Mouse (Mus musculus): Measurements from ENCODE around the gene Tcp10a.
"Not testable (repeated sequence)": the region's sequence is repeated elsewhere in the genome, so short reads cannot be mapped to it uniquely, and the experiment has no call there.

Tcp10a gene

DNA sequence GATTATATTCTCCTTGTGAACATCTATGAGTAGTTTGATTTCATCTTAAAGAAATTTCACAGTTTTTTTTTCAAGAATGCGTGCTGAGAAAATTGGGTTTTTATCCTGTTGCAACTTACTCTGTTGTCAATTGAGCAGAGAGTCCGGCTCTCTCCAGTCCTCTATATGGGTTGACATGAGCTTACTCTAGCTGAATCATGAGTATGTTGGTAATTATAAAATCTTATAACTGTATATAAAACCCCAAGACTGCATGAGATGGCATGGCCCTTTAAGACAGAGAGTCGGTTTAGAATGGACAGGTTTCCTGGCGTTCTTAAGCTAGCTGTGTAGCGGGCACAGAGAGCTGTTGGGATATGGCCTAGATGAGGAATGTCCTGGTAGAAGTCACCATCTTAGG is at the start of gene Tcp10a:
Gene Tcp10a, plus strand, starts transcription at position 301 of the 400 bp plus-strand sequence.
- DNase-seq: not testable (repeated sequence)

DNA sequence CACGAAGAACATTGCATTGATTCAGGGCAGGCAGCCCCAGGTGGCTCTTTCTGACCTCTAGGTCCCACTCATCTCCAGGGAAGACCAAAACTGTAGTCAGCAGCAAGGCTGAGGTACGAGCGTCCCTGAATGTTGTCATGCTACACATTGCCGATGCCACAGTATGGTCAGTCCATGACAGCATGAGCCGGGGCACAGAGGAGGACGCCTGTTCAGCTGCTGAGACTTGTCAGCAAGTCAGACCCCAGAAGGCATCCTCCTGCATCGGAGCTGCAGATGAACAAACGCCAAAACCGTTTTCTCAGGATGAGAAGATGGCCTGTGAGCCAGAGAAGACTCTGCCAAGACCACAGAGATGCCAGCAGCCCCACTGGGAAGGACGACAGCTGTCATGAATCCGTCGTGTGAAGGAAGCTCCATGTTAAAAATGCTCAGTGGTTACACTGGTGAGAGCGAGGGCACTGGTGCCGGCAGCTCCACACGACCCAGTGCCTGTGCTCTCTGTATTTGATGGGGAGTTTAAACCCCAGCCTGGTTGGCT is 45.7 kb upstream of the Tcp10a start:
- peak; percentile 64 to 72 for DNase-seq

DNA sequence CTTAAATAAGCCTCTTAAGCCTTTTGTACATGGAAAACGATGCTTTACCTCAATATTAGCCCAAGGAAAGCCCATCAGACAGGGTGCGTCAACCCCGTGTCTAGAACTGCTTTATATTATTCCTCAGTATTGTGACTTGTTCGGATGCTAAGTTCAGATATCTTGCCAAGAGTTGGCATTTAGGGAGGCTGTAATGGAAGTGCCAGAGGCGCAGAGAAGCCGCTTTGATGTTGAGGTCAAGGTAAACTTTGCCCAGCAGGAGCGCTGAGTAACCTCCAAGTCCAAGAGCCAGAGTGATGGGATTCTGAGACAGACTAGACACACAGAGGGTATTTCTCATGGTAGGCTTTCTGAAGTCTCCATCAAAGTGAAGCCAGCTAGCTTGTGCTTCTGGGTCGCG is 45.2 kb upstream of the Tcp10a start:
- DNase-seq: no peak

DNA sequence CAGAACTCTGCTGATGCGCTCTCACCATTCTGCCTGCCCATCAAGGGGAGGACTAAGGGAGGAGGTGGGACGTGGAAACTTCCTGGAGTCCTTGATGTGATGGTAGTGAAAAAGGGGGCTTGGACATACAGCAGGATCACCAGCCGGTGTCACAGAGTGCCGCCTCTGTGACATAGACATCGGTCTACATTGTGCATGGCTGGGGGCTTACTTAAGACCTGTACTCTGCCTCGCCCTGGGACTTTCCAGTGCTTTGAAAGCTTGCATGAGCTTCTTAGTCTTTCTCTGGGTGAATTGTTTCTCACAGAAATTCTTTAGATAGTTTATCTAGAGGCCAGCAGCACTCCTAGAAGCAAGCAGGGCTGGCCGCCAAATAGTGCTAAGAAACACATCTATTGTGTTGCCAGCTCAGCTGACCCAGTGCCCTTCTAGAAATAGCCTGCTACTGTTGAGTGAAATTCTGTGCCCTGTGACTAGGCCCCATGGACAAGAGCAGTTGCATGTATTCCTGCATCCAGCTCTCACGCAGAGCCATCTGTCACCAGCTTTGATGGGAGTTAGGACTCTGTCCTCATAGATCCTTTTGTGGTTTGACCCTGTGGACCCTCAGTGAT is 40.0 kb upstream of the Tcp10a start:
- peak in 1 of 2 experiments; percentile 50 for DNase-seq

DNA sequence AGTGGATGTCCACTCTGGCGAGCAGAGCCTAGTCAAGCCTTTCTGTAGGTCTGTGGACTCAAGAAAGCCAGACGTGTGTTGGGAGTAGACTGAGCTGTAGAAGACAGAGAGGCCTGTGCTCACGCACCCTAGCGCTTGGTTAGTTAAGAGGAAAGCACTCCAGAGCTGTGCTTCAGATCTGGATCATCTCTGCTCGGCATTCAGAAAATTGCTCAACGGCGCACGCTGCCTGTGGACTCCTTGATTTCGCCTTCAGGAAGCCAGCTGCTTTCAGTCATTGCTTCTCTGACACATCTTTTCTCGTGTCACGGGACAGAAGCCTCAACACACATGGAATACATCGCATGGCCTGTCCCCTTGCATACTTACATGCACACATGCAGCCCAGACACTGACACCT is 39.2 kb upstream of the Tcp10a start:
- DNase-seq: no peak

DNA sequence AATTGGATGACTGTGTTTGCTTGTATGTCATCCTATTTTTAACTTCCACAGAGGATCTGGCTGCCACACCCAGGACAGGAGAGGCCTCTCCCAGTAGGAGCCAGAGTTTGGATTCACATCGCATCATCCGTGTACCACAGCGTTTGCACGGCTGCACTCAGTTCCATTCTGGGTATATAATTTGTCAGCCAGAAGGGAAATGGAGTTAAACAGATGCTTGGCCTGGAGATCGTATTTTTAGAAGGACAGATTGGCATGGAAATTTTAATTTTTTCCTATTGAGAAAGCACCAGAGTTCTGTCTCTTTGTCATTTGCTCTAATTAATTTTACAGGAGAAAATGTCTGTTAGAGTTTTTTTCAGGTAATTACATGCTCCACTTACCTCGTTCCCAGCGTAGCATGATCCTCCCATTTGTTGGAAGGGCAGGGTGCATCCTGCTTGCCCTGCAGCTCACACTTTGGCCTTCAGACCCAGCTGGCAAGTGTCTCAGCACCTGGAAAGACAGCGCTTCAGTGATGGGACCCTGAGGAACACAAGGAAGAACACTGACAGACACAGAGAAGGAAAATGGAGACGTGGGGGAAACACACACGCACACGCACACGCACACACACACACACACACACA is 37.9 kb upstream of the Tcp10a start:
- no peak for DNase-seq

DNA sequence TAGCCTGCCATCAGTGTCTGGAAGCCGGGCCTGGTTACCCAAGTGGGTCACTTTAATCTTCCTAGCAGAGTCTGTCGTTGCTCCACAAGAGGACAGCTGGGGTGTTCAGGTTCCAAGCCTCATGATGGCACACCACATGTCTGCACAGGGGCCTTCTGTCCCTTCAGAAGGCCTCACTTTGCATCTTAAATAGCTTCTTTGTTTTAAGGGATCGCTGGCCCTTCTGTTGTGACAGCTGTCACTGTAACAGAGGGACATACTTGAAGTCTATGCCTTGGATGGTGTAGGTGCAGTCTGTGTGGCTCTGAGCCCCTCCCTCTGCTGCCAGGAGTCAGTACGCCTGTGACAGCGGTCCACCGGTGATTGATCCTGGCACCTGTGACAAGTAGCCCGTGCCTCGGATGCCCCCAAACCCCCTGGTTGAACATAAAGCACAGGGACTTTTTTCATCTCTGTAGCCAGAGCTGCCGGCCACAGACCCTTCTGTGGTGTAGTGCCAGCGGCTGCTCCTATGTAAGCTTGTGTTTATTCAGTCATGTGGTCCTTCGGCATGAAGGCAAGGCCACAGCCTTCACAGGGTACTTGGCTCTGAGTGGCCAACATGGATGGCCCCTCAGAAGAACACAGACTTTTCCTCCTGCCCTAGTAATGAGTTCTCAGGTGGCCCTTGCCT is 32.3 kb upstream of the Tcp10a start:
- DNase-seq: peak; percentile 28 to 55

DNA sequence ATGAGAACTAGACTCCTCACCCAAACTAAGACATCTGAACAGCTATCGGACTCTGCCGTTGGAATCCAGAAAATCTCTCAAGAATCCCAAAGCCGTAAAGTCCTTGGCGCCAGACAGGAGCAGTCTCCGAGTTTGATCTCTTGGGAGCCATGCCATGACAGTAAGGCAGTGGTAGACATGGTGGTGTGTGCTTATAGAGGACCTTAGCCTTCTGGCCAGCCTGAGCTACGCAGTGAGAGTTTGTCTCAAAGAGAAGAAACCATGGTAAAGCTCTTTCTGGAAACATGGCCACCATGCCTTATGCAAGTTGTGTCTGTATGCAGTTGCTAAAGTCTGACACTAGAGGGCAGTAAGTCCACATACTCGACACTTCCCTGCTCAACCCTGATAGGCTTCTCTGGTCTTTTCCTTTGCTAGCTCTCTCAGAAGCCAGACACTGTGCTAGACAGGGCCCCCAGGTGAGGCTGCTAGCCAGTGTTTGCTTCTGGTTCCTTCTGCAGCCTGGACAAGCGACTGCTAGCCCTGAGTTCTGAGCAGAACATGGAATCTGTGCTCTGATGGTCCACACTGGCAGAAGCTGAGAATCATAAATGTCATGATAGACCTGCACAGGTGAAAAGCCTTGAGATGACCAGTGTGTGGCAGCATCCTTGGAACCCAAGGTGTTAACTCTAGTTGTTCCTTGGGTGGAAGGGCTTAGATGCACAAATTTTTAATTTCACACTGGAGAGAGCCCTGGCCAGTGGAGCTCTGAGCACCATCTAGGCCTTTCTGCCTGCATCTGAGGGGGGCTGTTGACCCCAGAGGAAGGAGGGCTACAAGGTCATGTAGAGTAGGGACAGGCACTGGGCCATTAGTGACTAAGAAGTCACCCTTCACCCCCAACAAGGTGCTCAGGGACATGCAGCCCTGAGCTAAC is 17.9 kb upstream of the Tcp10a start:
- DNase-seq: peak; percentile 27 to 39

DNA sequence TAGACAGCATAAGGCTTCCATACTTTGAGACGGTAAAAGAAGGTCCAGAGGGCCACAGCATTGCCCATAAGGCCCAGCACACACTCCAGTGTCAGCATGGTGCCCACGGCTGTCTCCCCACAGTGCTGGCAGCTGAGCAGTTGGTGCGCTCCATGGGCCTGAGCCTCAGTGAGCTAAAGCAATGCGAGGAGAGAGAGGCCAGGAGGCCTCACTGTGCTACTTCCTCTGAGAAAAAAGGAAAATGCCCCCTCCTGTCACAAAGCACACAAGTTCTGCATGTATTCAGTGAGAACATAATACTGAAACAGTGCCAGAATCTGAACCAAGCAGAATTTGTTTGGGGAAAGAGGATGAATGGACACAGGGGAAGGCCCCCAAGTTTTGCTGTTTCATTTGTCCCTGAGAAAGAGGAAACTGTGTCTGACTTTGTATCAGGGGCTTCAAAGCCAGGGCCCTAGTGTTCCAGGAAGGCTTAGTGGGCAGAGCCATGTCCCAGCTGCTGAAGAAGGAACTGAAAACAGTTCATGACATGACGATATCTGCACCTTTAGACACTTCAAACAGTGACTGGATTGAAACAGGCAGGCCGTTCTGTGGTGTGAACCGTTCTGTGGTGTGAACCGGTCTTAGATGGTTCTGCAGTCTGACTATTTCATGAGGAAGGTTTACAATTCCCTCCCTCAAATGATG is 8.6 kb upstream of the Tcp10a start:
- not testable (repeated sequence) for DNase-seq

DNA sequence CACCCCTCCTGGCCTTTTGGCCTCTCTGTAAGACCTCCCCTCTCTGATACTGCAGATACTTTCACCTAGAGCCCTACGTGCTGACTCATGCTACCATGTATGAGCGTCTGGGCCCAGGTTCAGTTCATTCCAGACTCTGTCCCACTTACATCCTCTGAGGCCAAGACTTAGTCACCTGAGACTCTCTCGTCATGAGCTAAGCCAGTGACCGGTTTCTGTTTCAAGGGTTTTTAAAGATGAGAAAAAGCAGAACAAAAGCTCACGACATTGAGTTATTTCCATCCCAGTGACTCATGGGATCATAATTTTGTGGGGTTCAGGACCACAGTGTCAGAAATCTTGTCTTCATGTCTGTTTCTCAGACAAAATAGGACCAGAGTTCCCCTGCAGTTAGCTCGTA is 4.7 kb upstream of the Tcp10a start:
- DNase-seq: not testable (repeated sequence)

DNA sequence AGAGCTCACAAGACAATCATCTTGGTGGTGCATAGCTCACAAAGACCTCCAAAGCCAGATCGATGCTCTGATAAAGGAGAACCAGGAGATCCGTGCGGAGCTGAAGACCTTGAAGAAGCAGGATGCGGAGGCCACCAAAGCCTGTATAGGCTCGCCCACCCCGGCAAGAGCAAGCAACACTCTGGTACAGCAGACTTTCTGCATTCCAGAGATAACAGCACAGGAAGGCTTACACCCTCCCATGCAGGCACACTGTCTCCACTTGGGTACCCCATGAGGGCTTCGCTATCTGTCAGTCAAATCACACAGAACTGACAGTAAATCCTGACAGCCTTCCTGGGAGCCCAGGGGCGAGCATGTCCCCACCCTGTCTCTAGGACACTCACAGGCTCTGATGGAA is 2.0 kb downstream of the Tcp10a start:
- not testable (repeated sequence) for DNase-seq

DNA sequence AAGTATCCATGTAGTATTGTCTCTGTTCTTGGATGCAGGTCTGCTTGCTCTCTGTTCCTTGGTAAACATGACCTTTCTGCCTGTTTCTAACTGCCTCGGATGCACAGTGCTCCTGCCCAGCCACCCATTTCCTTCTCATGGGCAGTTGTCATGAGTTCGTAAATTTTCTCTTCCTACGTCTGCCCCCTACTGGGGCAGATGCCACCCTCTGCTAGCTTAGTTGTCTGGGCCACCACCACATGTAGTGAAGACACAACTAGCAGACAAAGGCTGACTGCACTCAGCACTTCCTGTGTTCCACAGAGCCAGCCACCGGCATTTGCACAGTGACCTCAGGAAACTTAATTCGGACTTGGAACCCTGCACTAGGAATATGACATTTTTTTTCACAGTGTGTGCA is 8.3 kb downstream of the Tcp10a start:
- DNase-seq: not testable (repeated sequence)

DNA sequence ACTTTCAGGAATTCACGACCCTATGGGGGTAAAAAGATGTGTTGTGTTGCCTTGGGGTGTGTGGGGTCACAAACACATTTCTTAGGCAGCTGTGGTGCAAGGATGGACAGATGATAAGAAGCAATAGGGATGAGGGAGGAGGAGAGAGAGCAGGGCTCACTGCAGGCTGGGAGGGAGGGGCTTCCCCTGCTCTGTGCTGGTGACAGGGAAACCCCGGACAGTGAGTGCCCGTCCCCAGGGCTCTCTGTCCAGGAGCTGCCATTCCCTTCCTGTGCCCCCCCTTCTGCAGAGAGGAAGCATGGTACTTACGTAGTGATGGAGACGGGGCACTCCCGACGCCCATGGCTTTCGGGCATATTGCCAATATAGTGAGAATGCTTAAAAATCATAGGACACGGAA is 12.9 kb downstream of the Tcp10a start:
- DNase-seq: not testable (repeated sequence)

DNA sequence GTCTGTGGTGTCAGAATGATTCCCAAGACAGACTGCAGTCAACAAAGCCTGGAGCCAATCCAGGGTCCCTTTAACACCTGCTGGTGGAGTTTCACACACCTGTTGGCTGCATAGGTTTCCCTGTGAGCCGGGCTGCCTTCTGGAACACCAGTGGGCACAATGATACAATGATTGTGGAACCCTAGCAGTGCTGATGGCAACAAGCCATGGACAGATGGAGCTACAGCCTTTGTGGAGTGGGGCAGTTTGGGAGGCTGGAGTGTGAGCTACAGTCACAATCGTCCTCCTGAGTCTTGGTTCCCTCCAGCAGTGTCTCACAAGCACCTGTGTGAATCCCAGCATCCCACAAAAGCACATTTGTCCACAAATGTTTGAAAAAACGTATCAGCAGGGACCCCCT is 24.3 kb downstream of the Tcp10a start:
- DNase-seq: peak; percentile 40 to 67

DNA sequence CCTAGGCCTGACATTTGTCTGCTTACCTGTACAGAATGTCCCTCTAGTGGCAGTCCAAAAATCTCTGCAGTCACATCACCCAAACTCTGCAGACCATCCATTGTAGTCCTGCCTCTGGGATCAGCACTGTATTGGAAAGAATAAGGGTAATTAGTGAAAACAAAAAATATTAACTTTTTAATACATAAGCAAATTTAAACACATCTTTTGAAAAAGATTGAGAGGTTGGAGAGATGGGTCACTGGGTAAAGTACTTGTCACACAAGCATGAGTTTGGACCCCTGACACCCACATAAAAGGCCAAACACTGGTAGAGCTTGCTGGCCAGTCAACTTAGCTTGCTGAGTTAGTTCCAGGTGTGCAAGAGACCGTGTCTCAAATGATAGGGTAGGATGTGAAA is 28.1 kb downstream of the Tcp10a start, which contains the start of gene Ttll2:
Gene Ttll2, minus strand, starts transcription at position 101 of the 400 bp plus-strand sequence.
- not testable (repeated sequence) for DNase-seq

DNA sequence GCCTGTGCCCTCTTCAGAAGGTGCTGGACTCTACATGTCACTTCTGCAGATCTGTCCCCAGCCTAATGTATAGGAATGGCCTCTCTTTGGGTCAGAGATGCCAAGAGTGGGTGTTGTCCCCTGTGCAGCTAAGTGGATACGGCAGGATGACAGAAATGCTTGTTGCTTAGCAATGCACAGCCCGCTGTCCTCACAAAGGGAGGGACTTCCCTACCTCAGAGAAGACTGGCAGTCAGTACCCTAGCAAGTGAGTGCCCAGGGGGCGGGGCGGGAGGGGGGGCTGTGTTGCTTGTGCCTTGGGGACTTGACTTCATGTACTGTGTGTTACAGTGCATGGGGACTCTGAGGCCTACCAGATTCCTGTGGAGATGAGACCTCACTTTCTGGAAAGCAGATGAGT is 35.4 kb downstream of the Tcp10a start:
- not testable (repeated sequence) for DNase-seq

DNA sequence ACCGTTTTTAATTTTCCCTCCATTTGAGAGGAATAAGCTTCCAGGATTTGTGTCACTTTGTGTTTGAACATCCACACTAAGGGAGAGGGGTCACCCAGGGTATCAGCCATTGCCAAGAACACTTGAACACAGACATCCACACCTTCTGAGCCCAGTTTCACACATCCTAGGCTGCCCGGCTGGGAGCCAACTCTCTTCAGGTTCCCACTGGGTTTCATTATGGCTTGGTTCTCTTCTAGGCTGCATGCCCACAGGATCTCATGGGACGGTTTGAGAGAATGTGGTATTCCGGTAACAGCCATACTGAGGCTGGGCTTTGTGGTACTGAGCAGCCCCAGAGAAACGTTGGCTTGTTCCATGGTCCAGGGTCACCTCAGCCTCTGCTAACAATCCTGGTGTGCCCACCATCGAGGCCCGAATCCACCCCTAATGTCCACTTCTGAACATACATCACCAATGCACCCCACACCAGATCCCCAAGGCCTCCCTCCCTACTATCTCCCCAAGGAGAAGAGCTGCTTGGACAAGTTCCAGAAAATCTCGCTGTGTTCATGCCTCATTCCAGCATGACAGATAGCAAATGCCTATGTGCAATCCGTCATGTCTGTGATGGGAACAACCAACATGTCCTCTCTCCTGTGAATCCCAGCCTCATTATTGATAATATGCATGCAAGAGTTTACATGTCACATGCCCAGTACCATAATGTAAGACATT is 36.5 kb downstream of the Tcp10a start:
- DNase-seq: peak; percentile 88 to 90

DNA sequence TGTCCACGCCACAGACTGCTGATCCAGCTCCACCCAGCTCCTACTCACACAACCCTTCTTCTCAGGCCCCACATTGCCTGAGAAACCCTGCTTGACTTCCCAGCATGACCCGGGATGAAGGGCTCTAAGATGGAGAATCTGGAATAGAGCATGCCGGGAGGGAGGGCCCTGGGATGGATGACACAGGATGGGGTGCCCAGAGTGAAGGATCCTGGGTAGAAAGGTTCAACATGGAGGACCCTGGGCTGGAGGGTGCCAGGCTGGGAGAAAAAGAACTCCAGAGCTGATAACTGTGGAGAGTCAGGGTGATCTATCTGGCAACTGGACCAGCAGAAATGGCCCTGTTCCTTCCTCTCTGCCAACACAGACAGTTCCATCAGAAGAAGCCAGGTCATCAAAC is 41.2 kb downstream of the Tcp10a start:
- not testable (repeated sequence) for DNase-seq

DNA sequence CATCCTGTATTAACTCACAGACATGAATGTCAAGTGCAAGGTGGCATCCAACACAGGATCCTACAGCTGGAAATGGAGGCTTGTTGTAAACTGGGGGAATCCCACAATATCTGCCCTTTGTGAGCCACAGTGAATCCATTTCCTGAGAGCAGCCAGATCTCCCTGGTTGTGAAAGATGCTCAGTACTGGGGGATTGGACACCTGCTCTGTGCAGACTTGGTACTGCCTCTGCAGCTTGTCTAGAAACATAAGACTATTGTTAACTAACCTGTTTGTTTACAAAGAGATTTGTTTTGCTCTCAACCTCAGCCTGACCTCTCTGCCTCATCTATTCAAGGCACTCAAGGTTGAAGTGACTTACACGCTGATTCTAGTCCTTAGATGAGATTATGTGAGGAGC is 41.8 kb downstream of the Tcp10a start:
- DNase-seq: not testable (repeated sequence)

DNA sequence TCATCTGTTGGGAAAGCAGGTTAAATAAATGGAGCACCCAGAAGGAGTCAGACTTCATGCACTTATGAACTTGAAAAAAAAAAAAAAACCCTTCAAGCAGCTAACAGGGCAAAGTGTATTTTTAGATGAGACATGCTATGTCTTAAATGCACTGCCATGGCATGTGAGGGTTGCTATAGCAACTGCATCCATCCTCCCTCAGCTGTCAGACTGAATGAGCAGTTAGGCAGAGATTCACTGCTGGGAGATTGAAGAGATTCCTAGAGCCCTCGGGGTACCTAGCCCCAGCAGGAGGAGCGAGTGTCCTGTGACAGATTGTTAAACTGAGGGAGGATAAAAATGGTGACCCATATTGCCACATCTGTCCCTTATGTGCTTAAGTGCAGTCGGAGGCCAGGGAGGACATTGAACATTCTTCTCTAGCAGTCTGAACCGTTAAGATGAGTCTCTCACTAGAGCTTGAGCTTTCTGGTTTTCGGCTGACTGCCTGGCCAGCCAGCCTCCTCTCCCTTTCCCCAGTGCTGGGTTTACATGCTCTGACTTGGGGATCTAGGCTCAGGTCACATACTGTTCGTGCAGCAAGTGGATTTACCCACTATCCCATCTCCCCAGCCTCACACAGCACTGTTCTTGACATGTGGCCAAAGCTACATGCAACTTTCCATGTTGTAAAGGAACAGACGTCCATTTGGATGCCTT is 42.4 kb downstream of the Tcp10a start:
- not testable (repeated sequence) for DNase-seq

DNA sequence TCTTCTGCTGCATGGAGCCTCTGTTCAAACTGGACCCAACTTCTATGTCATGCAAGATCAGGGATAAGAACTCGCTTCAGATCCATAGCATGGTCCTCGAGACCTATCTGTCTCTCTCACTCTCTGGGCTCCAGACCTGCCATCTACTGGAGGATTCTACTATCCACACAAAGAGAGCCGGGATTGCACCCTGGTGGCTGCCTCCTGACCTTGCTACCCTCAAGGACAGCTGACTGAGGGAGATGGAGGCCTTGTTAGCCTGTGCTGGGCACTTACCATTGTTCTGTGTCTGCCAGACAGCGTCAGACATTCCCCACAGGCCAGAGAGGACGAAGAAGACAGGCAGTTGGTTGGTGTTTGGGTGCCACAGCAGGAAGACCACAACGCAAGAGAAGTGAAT is 45.0 kb downstream of the Tcp10a start:
- DNase-seq: not testable (repeated sequence)
